Mouse (Mus musculus) thymus, adult 2 months (tissue): Measurements from ENCODE around the gene Atpaf1.

Source experiments
- CTCF ChIP-seq: fragments of 200-500 bp; IDR thresholded peaks from 2 replicates; pipeline ENCODE4 v1.5.1; 2012; ENCODE audit warnings: mild to moderate bottlenecking, control low read depth, low read length, moderate library complexity, borderline replicate concordance; ENCODE audit not compliant: control insufficient read depth, poor library complexity, insufficient read depth; ENCODE audit errors: extremely low read depth
- POLR2A ChIP-seq: fragments of 200-500 bp; IDR thresholded peaks from 2 replicates; pipeline ENCODE4 v1.6.1; 2012; ENCODE audit warnings: mild to moderate bottlenecking, low read length, control low read depth, moderate library complexity; ENCODE audit not compliant: control insufficient read depth, poor library complexity, insufficient read depth; ENCODE audit errors: extremely low read depth

DNA sequence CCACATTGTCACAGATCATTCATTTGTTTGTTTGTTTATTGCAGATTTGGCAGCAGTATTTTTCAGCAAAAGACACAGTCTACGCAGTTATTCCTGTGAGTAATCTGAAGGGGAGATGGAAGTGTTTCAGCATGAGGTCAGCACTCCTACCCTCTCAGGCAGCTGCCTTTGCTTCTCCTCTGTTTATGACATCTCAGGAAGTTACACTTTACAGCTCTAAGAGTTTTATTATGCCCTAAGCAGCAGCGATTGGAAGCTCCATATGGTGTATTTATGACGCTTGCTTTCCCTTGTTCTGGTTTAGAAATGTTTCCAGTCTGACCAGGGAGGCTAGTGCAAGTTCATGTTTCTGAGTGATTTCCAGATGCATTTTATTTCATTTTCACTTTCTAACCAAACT lies 10.7 kb downstream of the Atpaf1 start:
- TF ChIP-seq POLR2A (no peak), CTCF (no peak)
